Mouse (Mus musculus): ENCODE data around the gene Trmt2b. TPM values are rescaled to one million over a fixed set of nuclear protein-coding genes. Genes with fewer than 3 reads are reported as not detected.
"Not testable (repeated sequence)": the region's sequence is repeated elsewhere in the genome, so short reads cannot be mapped to it uniquely, and the experiment has no call there.

Trmt2b gene
- 10 to 100 TPM; 19.9 to 24.3 (median 22.8) TPM for polyA plus RNA-seq (2017; shearing (Covaris generic))

DNA sequence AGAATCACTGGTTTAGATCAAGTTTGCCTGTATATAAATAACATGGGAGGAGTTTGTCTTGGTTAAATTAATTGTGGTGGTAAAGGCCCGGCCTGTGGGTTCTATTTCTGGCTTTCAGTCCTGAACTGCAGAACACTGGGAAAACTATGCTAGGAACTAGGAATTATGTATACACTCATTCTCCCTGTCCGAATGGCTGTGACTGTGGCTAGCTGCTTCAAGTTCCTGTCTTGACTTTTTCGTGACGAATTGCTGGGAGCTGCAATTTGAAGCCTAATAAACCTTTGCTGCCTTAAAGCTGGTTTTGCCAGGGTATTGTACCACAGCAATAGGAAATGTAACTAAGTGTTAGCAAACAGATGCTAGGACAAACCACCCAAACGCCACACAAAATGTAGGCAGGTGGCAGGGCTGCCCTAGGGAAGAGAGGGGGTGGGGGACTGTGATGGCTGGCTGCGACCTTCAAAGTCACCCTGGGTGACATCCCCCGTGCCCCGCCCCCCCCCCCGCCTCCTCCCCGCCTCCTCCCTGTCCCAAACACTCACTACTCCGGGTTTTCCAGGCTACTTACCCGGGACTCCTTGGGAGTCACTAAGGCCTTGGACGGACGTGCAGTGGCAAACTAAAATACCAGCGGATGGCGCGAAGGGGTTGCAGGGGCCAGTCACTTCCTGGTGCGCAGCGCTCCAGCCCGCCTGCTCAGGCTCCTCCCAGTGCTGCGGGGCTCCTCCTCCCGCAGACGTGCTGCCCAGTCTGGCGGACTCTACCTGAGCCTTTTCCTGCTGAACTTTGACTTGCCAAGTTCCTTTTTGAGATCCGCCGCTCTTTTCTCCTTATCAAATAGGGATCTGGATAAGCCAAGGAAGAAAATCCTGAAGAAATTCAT, at the start of gene Trmt2b:
Gene Trmt2b, minus strand, starts transcription at position 710 of the 886 bp plus-strand sequence.
- peak; percentile 92 for ATAC-seq

DNA sequence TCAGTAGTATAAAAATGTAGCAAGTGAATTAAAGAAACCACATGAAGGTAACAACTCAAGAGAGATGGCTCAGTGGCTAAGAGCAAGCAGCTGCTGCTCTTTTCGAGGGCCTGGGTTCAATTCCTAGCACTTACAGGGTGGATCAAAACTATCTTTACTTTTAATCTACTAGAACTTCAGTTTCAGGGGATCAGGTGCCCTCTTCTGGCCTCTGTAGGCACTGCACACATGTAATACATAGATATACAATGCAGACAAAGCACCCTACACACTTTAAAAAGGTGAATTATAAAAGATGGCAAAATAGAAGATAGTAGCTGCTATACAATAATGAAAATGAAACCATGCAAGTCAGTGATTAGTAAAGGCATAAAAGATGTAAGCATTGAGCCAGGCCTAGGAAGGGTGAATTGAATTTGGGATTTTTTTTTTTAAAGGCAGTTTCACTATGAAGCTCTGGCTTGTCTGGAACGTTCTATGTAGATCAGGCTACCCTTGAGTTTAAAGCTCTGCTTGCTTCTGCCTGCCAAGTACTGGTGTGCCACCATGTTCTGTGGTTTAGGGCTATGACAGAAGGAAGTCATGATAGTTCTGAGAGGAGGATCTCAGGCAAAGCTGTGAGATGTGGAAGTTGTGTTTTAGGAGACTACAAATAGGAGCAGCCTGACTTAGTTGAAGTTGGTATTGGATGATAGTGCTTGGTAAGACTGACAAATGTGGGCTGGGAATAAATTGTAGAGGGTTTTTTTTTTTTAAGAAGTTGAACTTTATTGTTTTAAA, 42.6 kb upstream of the Trmt2b start:
- ATAC-seq = peak; percentile 76

DNA sequence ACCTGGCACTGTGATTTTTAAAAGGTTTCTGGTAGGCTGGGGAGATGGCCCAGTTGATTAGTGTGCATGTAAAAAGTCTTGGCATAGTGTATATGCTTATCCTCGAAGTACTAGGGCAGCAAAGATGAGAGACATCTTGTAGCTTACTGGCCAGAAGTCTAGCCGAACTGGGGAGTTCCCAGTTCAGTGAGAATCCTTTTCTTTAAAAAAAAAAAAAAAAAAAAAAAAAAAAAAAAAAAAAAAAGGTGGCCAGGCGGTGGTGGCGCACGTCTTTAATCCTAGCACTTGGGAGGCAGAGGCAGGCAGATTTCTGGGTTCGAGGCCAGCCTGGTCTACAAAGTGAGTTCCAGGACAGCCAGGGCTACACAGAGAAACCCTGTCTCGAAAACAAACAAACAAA, 34.4 kb upstream of the Trmt2b start:
- ATAC-seq = not testable (repeated sequence)

DNA sequence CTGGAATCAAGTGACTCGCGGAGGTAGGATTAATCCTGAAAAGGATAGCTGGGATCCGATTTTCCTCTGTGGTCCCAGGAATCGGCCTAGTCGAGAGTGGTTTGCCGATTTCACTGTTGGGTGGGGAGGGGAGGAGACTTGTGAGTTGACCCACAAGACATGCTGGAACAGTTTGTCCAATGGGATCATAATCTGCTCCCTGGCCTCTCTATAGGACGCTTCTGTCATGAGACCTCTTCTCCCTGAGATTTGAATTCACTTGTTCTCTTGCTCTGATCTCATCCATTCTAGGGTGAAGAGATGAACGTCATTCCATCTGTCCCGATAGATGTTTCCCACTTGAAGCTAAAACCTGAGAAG, 31.5 kb upstream of the Trmt2b start:
- no peak for ATAC-seq

DNA sequence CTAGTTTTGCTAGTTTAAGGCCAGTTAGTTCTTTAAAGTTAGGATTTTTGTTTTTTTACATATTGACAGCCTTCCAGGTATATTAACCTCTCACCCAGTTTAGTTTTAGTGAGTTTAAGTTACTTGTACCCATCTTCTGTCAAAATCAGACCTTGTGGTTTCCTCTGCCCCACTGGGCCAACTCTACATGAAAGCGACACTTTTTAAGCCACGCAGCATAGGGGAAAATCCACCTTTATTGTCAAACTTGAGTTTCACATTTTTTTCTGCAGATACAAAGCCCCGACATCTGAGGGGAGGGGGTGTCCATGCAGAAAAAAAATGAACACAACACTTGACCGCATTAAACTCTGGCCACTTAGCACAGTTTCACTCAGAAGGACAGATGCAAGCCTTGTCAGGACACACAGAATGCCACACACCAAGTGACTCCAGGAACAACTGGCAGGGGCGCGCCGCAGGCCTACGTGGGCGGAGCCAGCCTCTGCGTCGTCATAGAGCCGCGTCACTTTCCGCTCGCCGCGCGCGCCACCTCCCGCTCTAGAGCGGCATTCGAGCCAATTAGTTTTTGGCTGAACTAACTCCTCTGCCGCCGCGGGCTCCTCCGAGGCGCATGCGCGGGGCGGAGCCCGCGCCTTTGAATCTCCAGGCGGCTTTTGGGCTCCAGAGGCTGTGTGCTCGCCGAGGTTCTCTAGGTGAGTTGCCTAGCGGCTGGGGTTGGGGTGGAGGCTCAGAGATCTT, 30.9 kb upstream of the Trmt2b start, which contains the start of gene Cenpi:
Gene Cenpi, plus strand, starts transcription at position 551 of the 741 bp plus-strand sequence.
- ATAC-seq = peak; percentile 98

DNA sequence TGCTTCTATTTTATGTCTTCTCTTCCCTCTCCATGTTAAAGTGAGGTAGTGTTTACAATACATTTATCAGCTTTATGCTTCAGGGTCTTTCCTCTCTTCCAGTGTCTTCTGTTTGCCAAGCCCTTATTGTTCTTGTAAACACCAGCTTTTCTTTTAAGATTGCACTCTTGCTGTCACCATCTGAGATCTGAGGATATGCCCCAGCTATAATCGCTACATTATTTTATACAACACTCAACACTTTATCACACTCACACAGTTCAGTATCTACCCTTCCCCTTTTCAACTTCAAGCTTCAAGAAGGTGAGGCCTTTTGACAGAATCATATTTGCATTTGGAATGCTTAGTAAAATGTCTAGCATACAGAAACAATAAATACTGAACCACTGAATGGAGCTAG, 26.5 kb upstream of the Trmt2b start:
- ATAC-seq = no peak

DNA sequence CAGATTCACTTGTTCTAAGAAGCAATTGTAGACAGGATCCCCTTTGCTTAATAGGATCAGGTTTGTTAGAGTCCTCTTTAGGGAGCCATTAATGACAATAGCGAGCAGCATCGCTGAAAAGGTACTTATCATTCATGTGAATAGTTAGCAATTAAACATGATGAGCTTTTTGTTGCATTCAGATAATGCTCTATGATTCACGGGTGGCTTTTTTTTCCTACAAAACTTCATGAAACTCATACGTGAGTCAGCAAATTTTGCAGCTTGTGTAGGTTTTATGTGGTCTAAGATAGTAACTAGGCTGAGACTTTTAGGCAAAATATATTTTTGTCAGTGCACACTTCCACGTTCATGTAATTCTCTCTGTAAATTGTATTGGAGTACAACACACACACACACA, 23.4 kb upstream of the Trmt2b start:
- ATAC-seq = no peak

DNA sequence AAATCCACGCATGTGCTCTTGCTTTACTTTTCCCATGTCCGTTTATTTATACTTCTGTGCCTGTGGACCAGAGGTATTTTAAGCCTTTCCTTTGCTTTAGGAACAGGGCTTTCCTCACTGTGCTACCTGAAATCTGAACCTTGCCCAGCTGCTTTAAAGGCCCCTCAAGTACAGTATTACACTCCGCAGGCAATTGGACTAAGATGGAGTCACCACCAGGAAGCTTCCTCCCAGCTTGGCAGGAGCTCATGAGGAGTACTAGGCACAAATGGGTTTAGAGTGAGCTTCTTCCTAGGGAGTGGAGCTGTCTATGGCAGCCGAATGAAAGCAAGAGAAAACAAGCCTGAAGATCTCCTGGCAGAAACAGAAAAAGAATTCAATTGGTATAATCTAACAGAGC, 20.4 kb upstream of the Trmt2b start:
- no peak for ATAC-seq

DNA sequence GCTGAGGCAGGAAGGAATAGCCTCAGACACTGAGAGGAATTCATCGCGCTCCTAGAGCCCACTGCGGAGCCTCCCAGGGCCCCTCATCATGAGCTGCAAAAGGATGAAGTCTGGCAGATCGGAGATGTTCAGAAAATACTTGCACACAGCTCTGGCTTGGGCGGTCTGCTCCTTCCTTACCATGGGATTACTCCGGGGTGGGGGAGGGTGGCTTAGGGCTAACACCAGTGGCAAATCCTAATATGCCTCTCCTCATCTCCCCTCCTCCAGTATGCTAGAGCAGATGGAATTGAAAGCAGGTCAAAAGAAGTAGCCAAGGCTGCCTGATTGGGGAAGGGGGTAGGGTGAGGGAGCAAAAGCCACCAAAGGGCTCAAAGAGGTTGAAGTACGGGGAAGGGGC, 20.0 kb upstream of the Trmt2b start:
- ATAC-seq = no peak

DNA sequence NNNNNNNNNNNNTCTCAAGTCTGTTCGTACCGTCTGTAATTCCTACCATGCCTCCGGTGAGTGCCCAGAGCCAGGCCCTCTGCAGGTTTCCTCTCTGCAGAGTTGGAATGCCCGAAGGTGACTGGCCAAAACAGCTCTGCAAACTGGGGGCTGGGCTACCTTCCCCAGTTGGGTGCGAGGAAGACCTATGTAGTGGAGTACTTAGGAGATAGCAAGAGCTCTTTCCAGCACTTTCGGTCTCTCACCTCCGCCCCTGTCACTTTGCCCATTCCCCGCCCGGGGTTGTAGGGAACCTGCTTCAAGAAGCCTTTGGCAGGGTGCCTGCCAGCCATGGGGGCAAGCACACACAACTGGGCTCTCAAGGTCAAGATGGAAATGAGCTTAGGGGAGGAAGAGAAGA, 19.5 kb upstream of the Trmt2b start:
- no peak for ATAC-seq

DNA sequence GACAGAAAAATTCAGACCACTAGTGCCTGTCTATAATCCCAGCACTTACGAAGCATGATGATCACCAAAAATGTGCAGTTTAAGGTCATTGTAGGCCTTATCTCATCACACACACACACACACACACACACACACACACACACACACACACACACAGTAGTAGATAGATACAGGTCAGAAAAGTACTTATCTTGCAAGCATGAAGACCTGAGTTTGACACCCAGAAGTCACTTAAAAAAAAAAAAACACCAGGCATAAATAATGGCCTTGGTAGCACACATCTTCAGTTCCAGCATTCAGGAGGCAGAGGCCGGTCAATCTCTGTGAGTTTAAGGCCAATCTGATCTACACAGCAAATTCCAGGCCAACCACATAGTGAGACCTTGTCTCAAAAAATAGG, 10.5 kb upstream of the Trmt2b start:
- ATAC-seq = no peak

DNA sequence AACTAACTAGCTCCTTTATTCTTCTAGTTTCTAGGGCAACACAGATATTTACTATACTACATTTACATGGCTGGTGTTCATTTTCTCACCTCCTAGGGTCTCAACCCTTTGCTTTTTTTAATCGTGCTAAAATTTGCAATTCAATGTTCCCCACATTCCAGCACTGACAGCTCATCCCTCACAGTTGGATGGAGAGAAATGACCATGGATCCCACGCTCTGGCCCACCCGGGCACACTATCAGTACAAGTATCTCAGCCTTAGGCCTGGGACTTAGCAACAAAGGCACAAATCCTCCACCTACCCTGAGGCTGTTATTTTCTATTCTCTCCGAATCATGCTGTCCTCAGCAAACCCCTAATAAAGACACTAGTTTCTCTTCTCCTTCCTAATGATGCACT, 9.0 kb upstream of the Trmt2b start:
- ATAC-seq = no peak

DNA sequence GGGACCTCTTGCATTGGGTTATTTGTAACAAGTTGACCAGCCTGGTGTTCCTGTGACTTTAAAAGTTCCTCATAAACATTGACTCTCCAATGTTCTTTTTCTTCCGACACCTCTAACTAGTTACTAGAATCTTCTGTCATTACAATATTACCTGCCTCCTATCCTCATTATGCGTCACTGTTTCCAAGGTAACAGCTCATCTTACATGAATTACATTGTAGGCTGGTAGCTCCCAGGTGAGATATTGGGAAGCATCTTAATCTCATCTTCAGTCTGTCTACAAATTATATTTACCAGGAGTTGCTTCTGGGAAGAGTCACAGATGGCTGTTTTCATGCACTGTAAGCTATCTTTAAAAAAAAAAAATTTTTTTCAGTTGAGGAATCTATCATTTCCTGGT, 8.3 kb upstream of the Trmt2b start:
- ATAC-seq = no peak

DNA sequence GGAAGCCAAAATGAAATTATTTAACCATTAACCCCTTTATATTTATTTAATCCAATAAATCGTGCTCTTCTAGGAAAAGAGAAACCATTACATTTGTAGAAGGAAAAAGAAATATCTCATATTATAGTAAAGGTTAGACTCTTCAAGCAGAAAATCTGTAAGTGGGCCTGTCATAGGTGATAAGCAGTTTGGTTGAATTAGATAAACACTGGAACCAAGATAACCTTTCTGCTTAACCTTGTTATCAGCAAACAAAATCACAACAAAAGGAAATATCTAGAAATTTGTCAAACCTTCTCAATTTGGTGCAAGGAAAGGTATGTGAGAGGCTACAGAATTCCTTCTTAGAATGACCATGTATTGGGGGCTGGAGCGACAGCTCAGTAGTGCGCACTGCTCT, 3.7 kb upstream of the Trmt2b start:
- no peak for ATAC-seq

DNA sequence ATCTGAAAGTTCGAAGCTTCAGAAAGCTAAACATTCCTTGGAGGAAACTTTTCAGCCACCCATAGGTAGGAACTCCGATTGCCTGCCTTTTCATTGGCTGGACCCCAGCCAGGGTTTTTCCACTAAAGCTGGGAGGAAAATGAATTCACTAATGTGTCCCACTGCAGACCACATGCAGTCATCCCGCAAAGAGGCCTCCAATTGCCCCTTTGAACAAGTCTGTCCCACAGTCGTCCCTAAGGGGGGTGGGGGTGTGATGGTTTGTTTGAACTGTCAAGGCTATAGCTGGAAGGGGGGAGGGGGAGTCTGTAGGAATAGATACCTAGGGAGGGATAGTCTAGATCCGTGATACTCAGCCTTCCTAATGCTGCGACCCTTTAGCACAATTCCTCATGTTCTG, 1.1 kb downstream of the Trmt2b start:
- ATAC-seq = no peak

DNA sequence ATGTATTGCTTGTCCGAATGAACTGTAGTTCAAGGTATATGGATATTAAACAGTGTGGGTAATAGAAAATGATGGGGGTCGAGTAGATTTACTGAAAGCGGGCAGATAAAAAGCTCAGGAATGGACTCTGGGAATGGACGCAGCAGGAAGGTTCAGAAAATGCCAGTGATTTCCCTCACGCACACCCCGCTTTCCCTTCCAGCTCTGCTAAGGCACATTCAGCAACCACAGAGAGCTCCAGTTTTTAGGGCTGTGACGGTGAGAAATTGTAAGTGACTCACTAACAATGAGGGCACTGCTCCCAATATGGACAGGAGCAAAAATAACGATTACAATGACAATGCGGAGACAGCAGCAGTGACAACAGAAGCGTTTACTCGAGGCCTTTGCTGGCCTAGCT, 14.7 kb downstream of the Trmt2b start:
- no peak for ATAC-seq

DNA sequence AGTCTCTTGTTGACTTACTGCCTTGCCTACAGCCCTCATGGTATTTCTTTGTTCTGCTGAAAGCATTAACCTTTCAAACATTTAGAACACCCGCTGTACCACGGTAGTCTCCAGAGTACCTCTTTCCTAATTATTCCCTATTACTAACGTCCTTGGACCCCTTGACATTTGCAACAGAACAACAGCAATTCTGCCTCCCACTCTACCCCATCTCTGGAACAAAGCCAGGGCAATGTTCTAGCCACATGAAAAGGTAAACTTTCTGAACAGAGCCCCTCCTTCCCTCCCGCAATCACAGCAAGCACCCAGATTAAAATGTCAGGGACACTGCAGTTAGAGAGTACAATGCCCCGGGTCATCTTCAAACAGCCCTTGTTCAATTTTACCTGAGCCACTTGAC, 15.6 kb downstream of the Trmt2b start:
- ATAC-seq = no peak

DNA sequence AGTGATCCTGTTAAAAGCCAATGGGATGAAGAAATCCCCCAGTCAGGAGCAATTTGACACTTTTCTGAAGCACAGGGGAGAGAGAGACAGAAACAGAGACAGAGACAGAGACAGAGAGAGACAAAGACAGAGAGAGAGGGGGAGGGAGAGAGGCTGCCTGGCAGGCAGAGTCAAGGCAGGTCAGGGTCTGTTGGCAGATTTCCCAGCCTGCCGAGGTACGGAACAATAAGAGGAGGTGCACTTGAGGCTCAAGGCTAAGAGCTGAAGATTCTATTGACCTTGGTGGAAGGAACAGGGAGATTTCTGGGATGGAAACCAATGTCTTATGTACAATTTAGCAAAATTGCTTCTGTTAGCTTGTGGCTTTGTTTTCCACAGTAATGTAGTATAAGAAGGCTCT, 28.6 kb downstream of the Trmt2b start:
- ATAC-seq = no peak

DNA sequence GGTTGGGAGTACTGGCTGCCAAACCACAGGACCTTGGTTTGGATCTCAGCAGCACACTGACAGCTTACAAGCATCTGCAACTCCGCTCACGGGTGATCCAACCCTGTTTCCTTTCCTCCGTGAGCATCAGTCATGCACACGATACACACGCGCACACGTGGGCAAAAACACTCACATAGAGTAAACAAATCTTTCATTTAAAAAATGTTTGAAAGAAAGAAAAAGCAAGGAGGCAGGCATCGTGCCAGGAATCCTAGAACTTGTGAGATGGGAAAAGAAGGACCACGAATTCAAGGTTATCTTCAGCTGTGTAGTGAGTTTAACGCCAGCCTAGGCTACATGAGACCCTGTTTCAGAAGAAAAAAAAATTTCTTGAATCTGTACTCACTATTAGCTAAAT, 30.8 kb downstream of the Trmt2b start:
- ATAC-seq = no peak

DNA sequence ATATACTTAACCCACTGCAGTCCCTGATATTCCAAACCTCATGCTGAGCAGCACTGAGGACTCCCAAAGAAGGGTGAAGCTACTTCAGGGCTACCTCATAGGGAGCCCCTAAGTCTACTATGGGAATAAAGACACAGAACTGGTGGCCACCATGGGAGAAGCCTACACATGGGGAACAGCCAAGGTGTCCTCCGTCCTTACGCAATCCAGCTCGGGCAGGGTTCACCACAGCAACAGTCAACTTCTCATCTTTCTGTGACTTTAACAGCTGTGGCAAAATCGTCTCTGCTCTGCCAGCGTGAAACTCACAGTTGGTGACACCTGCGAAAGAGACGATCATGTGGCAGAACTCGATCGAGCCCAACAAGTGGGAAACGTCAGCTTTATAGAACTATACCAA, 38.5 kb downstream of the Trmt2b start:
- ATAC-seq = no peak

DNA sequence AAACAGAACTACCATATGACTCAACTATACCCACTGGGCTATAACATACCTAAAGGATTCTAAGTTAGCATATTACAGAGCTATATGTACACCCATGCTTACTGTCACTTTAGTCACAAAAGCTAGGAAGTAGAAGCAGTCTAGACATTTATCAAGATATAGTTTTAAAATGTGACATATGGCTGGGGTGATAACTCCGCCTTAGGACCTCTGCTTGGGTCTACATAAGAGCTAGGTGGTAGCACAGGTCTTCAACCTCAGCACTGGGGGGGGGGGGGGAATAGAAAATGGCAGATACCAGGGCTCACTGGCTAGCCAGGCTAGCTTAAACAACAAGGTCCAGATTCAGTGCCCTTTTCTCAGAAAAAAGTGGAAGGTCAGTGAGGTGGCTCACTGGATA, 43.7 kb downstream of the Trmt2b start:
- no peak for ATAC-seq

DNA sequence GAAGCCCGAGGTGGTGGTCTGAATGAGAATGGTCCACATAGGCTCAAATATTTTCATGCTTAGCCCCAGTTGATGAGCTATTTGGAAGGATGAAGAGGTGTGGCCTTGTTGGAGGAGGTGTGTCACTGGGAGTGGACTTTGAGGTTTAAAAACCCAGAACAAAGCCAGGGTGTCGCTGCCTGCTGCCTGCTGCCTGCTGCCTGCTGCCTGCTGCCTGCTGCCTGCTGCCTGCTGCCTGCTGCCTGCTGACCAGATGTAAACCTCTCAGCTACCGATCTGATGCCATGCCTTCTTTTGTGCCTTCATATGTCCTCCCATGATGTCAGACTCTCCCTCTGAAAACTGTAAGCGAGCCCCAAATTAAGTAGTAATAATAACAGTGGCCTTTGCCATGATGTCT, 54.9 kb downstream of the Trmt2b start, which contains the start of gene Nox1:
Gene Nox1, minus strand, starts transcription at position 101 of the 400 bp plus-strand sequence.
- ATAC-seq = no peak

DNA sequence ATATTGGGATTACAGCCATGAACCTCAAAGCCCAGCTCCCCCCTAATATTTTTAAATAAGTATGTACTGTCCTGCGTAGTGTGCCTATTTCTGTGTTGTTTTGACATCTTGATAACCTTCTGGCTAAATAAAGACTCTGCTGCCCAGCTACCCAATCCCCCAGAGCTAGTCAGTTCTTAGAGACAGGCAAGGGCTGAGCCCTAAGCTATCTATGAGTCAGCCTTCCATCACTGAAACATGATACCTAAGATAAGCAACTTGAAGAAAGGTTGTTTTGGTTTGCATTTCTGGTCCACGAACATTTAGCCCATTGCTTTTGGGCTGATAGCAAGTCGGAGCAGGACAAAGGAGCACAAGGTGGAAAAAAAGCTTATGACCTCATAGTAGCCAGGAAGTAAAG, 56.2 kb downstream of the Trmt2b start:
- no peak for ATAC-seq
